Mouse (Mus musculus) erythroblast, embryonic 14.5 days (primary cell): ENCODE measurements around the gene Sdk1. TPM values are rescaled to one million over a fixed set of nuclear protein-coding genes. Genes with fewer than 3 reads are reported as not detected.

ENCODE experiments used
- H3K27me3 ChIP-seq: 2 replicates; pipeline ENCODE4 v1.6.1; 2012; ENCODE audit warnings: inconsistent platforms; ENCODE audit not compliant: control insufficient read depth
- H3K36me3 ChIP-seq: 2 replicates; pipeline ENCODE4 v1.6.1; 2012; ENCODE audit warnings: mild to moderate bottlenecking, inconsistent platforms; ENCODE audit not compliant: control insufficient read depth
- H3K4me1 ChIP-seq: 2 replicates; pipeline ENCODE4 v1.6.1; 2012; ENCODE audit warnings: inconsistent platforms; ENCODE audit not compliant: control insufficient read depth
- H3K4me3 ChIP-seq: replicated peaks from 2 replicates; pipeline ENCODE3; 2012; ENCODE audit warnings: moderate library complexity, mild to moderate bottlenecking, inconsistent platforms
- H3K9me3 ChIP-seq: 2 replicates; pipeline ENCODE4 v1.6.1; 2012; ENCODE audit warnings: low read length, inconsistent platforms, mixed read lengths; ENCODE audit not compliant: control insufficient read depth
- GATA1 ChIP-seq: IDR thresholded peaks from 2 replicates; pipeline ENCODE4 v1.6.1; 2012; ENCODE audit warnings: low read length, inconsistent platforms, mixed read lengths
- TAL1 ChIP-seq: IDR thresholded peaks from 3 replicates; pipeline ENCODE4 v1.6.1; 2012; ENCODE audit warnings: low read length, inconsistent platforms, mixed read lengths
- polyA plus RNA-seq: library from polyadenylated mRNA; stranded (reverse); fragments of >175 nt; gene quantifications from 2 replicates; pipeline ENCODE4 v1.2.3, GENCODE M21; 2012

Sdk1 gene
- polyA plus RNA-seq, 1 experiment = not detected

- no peak overlapping the region for H3K4me3 ChIP-seq
- peaks cover 35% of the 10 kb centered on the region for H3K9me3 ChIP-seq
- TF ChIP-seq TAL1 = no peak
- no peak for TF ChIP-seq GATA1
- no peaks in the 10 kb centered on the region for H3K27me3 ChIP-seq
- H3K4me1 ChIP-seq = no peaks in the 10 kb centered on the region
- no peaks in the 10 kb centered on the region for H3K36me3 ChIP-seq
Observed at GRCm38 (mm10) chr5:141985551-141985950, 744.3 kb downstream of the Sdk1 start.

GRCm38 (mm10) chr5:141987287-141987799 lies 746.1 kb downstream of the Sdk1 start:
- Histone ChIP-seq H3K27me3 (no peaks in the 10 kb centered on the region), H3K4me3 (no peak overlapping the region), H3K4me1 (no peaks in the 10 kb centered on the region), H3K36me3 (no peaks in the 10 kb centered on the region), H3K9me3 (peaks cover 29% of the 10 kb centered on the region)
- no peak for TF ChIP-seq GATA1
- TF ChIP-seq TAL1 = no peak

GRCm38 (mm10) chr5:141988685-141989084 lies 747.4 kb downstream of the Sdk1 start:
- Histone ChIP-seq H3K9me3 (peaks cover 28% of the 10 kb centered on the region), H3K27me3 (no peaks in the 10 kb centered on the region), H3K4me3 (no peak overlapping the region), H3K36me3 (no peaks in the 10 kb centered on the region), H3K4me1 (no peaks in the 10 kb centered on the region)
- TF ChIP-seq GATA1 (no peak), TAL1 (no peak)

- TF ChIP-seq TAL1 (no peak), GATA1 (no peak)
- H3K4me3 ChIP-seq = no peak overlapping the region
- H3K27me3 ChIP-seq = no peaks in the 10 kb centered on the region
- no peaks in the 10 kb centered on the region for H3K4me1 ChIP-seq
- no peaks in the 10 kb centered on the region for H3K36me3 ChIP-seq
- H3K9me3 ChIP-seq = peaks cover 53% of the 10 kb centered on the region
Observed at GRCm38 (mm10) chr5:141994192-141994591, 752.9 kb downstream of the Sdk1 start.

- Histone ChIP-seq H3K4me3 (no peak overlapping the region), H3K27me3 (no peaks in the 10 kb centered on the region), H3K36me3 (no peaks in the 10 kb centered on the region), H3K9me3 (peaks cover 74% of the 10 kb centered on the region), H3K4me1 (no peaks in the 10 kb centered on the region)
- no peak for TF ChIP-seq GATA1
- no peak for TF ChIP-seq TAL1
Observed at GRCm38 (mm10) chr5:142000247-142000646, 759.0 kb downstream of the Sdk1 start.

GRCm38 (mm10) chr5:142001131-142001530 lies 759.8 kb downstream of the Sdk1 start:
- Histone ChIP-seq H3K36me3 (no peaks in the 10 kb centered on the region), H3K9me3 (peaks cover 75% of the 10 kb centered on the region), H3K4me1 (no peaks in the 10 kb centered on the region), H3K27me3 (no peaks in the 10 kb centered on the region), H3K4me3 (no peak overlapping the region)
- TF ChIP-seq TAL1 (no peak), GATA1 (no peak)

- Histone ChIP-seq H3K27me3 (no peaks in the 10 kb centered on the region), H3K9me3 (peaks cover 74% of the 10 kb centered on the region), H3K36me3 (no peaks in the 10 kb centered on the region), H3K4me1 (no peaks in the 10 kb centered on the region), H3K4me3 (no peak overlapping the region)
- no peak for TF ChIP-seq GATA1
- TF ChIP-seq TAL1 = no peak
Observed at GRCm38 (mm10) chr5:142001973-142002372, 760.7 kb downstream of the Sdk1 start.

- Histone ChIP-seq H3K36me3 (no peaks in the 10 kb centered on the region), H3K27me3 (no peaks in the 10 kb centered on the region), H3K4me1 (no peaks in the 10 kb centered on the region), H3K4me3 (no peak overlapping the region), H3K9me3 (peaks cover 67% of the 10 kb centered on the region)
- TF ChIP-seq TAL1 = no peak
- TF ChIP-seq GATA1 = no peak
Observed at GRCm38 (mm10) chr5:142010189-142010588, 768.9 kb downstream of the Sdk1 start.

- Histone ChIP-seq H3K4me3 (no peak overlapping the region), H3K27me3 (no peaks in the 10 kb centered on the region), H3K9me3 (peaks cover 61% of the 10 kb centered on the region), H3K4me1 (no peaks in the 10 kb centered on the region), H3K36me3 (no peaks in the 10 kb centered on the region)
- TF ChIP-seq TAL1 = no peak
- no peak for TF ChIP-seq GATA1
Observed at GRCm38 (mm10) chr5:142017001-142017400, 775.7 kb downstream of the Sdk1 start.
